Mouse (Mus musculus) cerebellum, adult 9-11 months (tissue): ENCODE results near the gene Sfrp5.

Source experiments
- DNase-seq: peaks from one replicate; pipeline ENCODE4 v3.0.0; 2022

Sfrp5 gene

GRCm38 (mm10) chr19:42201696-42202381, at the start of gene Sfrp5:
Gene Sfrp5 (minus strand): TSS chr19:42202252.
- no peak for DNase-seq

- DNase-seq: no peak
Measured at GRCm38 (mm10) chr19:42249976-42250914, 48.2 kb upstream of the Sfrp5 start.

GRCm38 (mm10) chr19:42247519-42247918, 45.5 kb upstream of the Sfrp5 start, which contains the start of gene Golga7b:
Gene Golga7b (plus strand): TSS chr19:42247574.
- no peak for DNase-seq

- no peak for DNase-seq
Measured at GRCm38 (mm10) chr19:42246626-42247025, 44.6 kb upstream of the Sfrp5 start.

- DNase-seq: no peak
Measured at GRCm38 (mm10) chr19:42243401-42243800, 41.3 kb upstream of the Sfrp5 start.

- DNase-seq: no peak
Measured at GRCm38 (mm10) chr19:42240881-42241280, 38.8 kb upstream of the Sfrp5 start.

- no peak for DNase-seq
Measured at GRCm38 (mm10) chr19:42238341-42238715, 36.3 kb upstream of the Sfrp5 start.

- DNase-seq: no peak
Measured at GRCm38 (mm10) chr19:42237602-42238340, 35.7 kb upstream of the Sfrp5 start.

GRCm38 (mm10) chr19:42230986-42231385, 28.9 kb upstream of the Sfrp5 start:
- DNase-seq: peak; percentile 64

GRCm38 (mm10) chr19:42230288-42230568, 28.2 kb upstream of the Sfrp5 start:
- DNase-seq: no peak

- no peak for DNase-seq
Measured at GRCm38 (mm10) chr19:42229499-42230287, 27.6 kb upstream of the Sfrp5 start.

GRCm38 (mm10) chr19:42226451-42226850, 24.4 kb upstream of the Sfrp5 start:
- DNase-seq: no peak

GRCm38 (mm10) chr19:42217374-42217763, 15.3 kb upstream of the Sfrp5 start:
- DNase-seq: peak; percentile 76

GRCm38 (mm10) chr19:42216699-42217373, 14.8 kb upstream of the Sfrp5 start:
- DNase-seq: no peak

- DNase-seq: no peak
Measured at GRCm38 (mm10) chr19:42214601-42215000, 12.5 kb upstream of the Sfrp5 start.

- DNase-seq: no peak
Measured at GRCm38 (mm10) chr19:42211936-42212335, 9.9 kb upstream of the Sfrp5 start.

GRCm38 (mm10) chr19:42209976-42210375, 7.9 kb upstream of the Sfrp5 start:
- no peak for DNase-seq

GRCm38 (mm10) chr19:42209485-42209884, 7.4 kb upstream of the Sfrp5 start:
- no peak for DNase-seq

- DNase-seq: no peak
Measured at GRCm38 (mm10) chr19:42205201-42205600, 3.1 kb upstream of the Sfrp5 start.

- peak; percentile 92 for DNase-seq
Measured at GRCm38 (mm10) chr19:42204306-42204705, 2.3 kb upstream of the Sfrp5 start.

- peak; percentile 59 for DNase-seq
Measured at GRCm38 (mm10) chr19:42202467-42202866, 415 bp upstream of the Sfrp5 start.

GRCm38 (mm10) chr19:42198026-42198425, 4.0 kb downstream of the Sfrp5 start:
- DNase-seq: no peak
